Mouse (Mus musculus) liver, embryonic 14.5 days (tissue): ENCODE measurements around the gene Meis3.

Experiments used
- CTCF ChIP-seq: IDR thresholded peaks from 2 replicates; pipeline ENCODE4 v1.5.1; 2016; ENCODE audit warnings: antibody characterized with exemption, low read depth, control low read depth
- EP300 ChIP-seq: IDR thresholded peaks from 2 replicates; pipeline ENCODE4 v1.6.1; 2016; ENCODE audit warnings: antibody characterized with exemption, low read depth

- no peak for TF ChIP-seq CTCF
- TF ChIP-seq EP300, result no peak
Observed at GRCm38 (mm10) chr7:16175542-16175931, 647 bp downstream of the Meis3 start.
